Mouse (Mus musculus) large intestine, adult 2 months (tissue): ENCODE measurements around the gene Herc1. TPM values are rescaled to one million over a fixed set of nuclear protein-coding genes. Genes with fewer than 3 reads are reported as not detected.

Source experiments
- DNase-seq: peaks from one replicate; pipeline ENCODE4 v3.0.0-alpha.2; 2012; ENCODE audit warnings: low read depth, low spot score
- WGBS: fragments of 180-500 bp; shearing (Covaris S2); methylation state at CpG from one replicate; pipeline ENCODE4 v1.1.7; 2018; 5-methylcytosine and 5-hydroxymethylcytosine counted together
- polyA plus RNA-seq: library from polyadenylated mRNA; depleted of rRNA; stranded (reverse); fragments of >200 nt; gene quantifications from 2 replicates; pipeline ENCODE4 v1.2.3, GENCODE M21; 2012; rRNA removed

Herc1 gene
- polyA plus RNA-seq, 1 experiment = 7.2 TPM

- WGBS = 53% methylated on average over 2 of the region's 2 CpGs
- no peak for DNase-seq
Measured at GRCm38 (mm10) chr9:66515115-66515514, 164.9 kb downstream of the Herc1 start.

DNA sequence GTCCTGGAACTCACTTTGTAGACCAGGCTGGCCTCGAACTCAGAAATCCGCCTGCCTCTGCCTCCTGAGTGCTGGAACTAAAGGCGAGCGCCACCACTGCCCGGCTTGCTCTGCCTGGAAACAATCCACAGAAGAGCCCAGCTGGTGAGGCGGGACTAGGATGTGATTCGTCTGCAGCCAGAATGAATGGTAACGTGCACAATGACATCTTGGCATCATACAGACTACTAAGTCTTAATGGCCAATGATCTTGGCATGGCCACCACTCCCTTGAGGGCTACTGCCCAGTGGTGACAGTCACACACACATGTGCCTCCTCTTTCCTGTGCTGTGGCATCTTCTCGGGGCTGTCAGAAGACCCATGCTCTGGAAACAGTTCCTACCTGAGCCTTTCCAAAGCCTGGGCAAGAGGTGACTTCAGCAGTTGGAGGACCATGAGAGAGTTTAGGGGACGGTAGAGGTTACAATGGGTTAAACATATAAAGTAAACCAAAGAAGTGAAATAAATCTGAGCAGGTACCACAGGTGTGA, 165.5 kb downstream of the Herc1 start:
- WGBS = 84% methylated on average over 10 of the region's 10 CpGs
- DNase-seq = no peak

- DNase-seq = no peak
- 58% methylated on average over 6 of the region's 6 CpGs for WGBS
Measured at GRCm38 (mm10) chr9:66516296-66516940, 166.2 kb downstream of the Herc1 start.

DNA sequence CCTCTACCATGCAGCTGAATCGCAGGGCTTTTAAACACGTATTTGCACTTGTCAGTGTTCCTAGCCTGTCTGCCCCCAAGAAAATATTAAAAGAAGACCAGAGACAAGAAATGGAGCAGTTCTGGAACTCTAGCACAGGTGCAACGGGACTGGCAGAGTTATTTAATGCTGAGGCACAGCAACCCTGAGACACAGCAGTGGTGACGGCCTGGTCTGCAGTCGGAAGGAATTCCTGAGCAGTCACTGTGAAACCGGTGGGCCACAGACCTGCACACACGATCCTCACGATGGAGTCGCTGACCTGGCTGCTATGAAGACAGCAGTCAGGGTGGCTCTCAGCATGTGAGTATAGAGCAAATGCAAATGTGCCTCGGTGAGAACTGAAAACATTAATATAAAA, 167.5 kb downstream of the Herc1 start:
- DNase-seq = no peak
- 92% methylated on average over 10 of the region's 10 CpGs for WGBS

- DNase-seq = no peak
- 78% methylated on average over 5 of the region's 5 CpGs for WGBS
Measured at GRCm38 (mm10) chr9:66518251-66518650, 168.0 kb downstream of the Herc1 start.

DNA sequence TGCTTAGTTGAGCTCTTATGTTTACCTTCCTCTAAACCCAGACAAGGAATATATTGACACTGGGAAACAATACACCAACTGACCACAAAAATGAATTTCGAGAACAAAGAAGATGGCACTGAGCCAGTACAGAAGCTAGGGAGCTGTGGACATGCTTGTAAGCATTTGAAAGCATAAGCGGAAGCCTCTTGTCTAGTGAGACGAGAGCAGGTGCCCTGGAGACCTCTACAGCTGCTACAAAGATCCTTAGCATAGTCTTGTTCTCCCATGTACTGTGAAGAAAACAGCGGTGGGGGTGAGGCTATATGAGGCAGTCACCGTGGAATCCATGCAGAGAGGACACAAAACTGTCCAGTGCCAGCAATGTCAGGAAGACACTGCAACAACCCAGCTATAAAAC, 168.7 kb downstream of the Herc1 start:
- 50% methylated on average over 5 of the region's 5 CpGs for WGBS
- DNase-seq = no peak

DNA sequence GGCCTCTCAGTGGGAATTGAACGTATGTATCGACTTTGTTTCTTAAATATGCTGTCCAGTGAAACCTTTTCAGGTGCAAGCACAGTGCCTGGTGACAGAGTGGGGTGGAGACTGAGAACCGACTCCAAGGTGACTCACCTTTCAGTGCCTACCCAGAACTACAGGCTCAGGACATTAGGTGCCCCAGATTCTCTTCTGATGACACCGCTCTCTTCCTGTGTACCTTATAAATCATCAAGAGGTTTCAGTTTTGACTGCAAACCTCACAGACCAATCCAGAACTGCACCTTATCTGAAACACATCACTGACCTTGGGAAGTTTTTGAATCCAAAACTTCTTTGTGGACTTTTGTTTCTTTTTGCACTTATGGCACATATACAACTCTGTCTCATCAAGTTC, 170.0 kb downstream of the Herc1 start:
- 82% methylated on average over 4 of the region's 4 CpGs for WGBS
- no peak for DNase-seq

- DNase-seq = no peak
- WGBS = 94% methylated on average over 3 of the region's 3 CpGs
Measured at GRCm38 (mm10) chr9:66521595-66521994, 171.3 kb downstream of the Herc1 start.

DNA sequence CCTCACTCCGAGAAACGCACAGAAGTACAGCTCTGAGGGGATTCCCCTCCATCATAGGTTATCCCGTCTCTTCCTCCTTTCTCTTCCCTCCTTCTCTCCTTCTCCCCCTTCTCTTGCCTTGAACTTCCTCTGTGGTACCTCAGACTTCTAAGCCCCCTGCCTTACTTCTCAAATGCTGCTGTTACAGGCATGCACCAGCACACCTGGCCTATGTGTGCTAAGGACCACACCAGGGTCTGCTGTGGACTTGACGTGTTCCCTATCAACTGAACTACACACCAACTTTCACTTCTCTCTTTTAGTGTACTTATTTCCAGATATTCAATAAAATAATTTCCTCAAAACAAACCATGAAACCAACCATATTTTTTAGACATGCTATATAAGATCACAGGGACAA, 192.5 kb downstream of the Herc1 start:
- WGBS = 80% methylated on average over 4 of the region's 4 CpGs
- no peak for DNase-seq

Other genes with a start within 250 kb of the Herc1 start
- gene Snx1, start 223.9 kb upstream of the Herc1 start, polyA plus RNA-seq = 69.7 and 74.5 TPM in 2 replicates
- 26.0 and 27.1 TPM in 2 replicates for gene Ciao2a, start 223.8 kb upstream of the Herc1 start, polyA plus RNA-seq
- 18.1 and 20.4 TPM in 2 replicates for gene Dapk2, start 192.2 kb upstream of the Herc1 start, polyA plus RNA-seq
- 10.6 and 13.5 TPM in 2 replicates for gene Fbxl22, start 164.1 kb downstream of the Herc1 start, polyA plus RNA-seq
- gene Usp3, start 242.7 kb downstream of the Herc1 start, polyA plus RNA-seq = 17.0 and 21.7 TPM in 2 replicates